Mouse (Mus musculus): Measurements from ENCODE around the gene Syt3.

Syt3 gene

GRCm38 (mm10) chr7:44413307-44413706 is 29.4 kb downstream of the Syt3 start:
- DNase-seq: no peak

- DNase-seq: no peak
Measured at GRCm38 (mm10) chr7:44427666-44428065, 43.8 kb downstream of the Syt3 start.

- peak; percentile 11 to 42 for DNase-seq
Measured at GRCm38 (mm10) chr7:44428171-44428950, 44.5 kb downstream of the Syt3 start.

GRCm38 (mm10) chr7:44428968-44429521 is 45.1 kb downstream of the Syt3 start, which contains the start of gene Lrrc4b:
Gene Lrrc4b, plus strand, starts transcription at chr7:44429018.
- peak; percentile 6 to 27 for DNase-seq

- DNase-seq: no peak
Measured at GRCm38 (mm10) chr7:44429534-44430488, 45.9 kb downstream of the Syt3 start.

- no peak for DNase-seq
Measured at GRCm38 (mm10) chr7:44432550-44432949, 48.6 kb downstream of the Syt3 start.

GRCm38 (mm10) chr7:44433371-44433770 is 49.5 kb downstream of the Syt3 start:
- peak; percentile 18 to 23 for DNase-seq

- DNase-seq: no peak
Measured at GRCm38 (mm10) chr7:44434089-44434488, 50.2 kb downstream of the Syt3 start.

- DNase-seq: no peak
Measured at GRCm38 (mm10) chr7:44435796-44436195, 51.9 kb downstream of the Syt3 start.

- peak in 1 of 2 experiments; percentile 19 for DNase-seq
Measured at GRCm38 (mm10) chr7:44436267-44436666, 52.4 kb downstream of the Syt3 start.

- DNase-seq: no peak
Measured at GRCm38 (mm10) chr7:44437188-44437587, 53.3 kb downstream of the Syt3 start.

GRCm38 (mm10) chr7:44437933-44438332 is 54.0 kb downstream of the Syt3 start:
- no peak for DNase-seq

GRCm38 (mm10) chr7:44439696-44440095 is 55.8 kb downstream of the Syt3 start:
- no peak for DNase-seq

- no peak for DNase-seq
Measured at GRCm38 (mm10) chr7:44440479-44440878, 56.6 kb downstream of the Syt3 start.

- DNase-seq: no peak
Measured at GRCm38 (mm10) chr7:44441180-44441579, 57.3 kb downstream of the Syt3 start.

- peak in 1 of 2 experiments; percentile 47 for DNase-seq
Measured at GRCm38 (mm10) chr7:44441648-44442109, 57.8 kb downstream of the Syt3 start.

GRCm38 (mm10) chr7:44442407-44442821 is 58.5 kb downstream of the Syt3 start:
- DNase-seq: peak in 1 of 2 experiments; percentile 22

- peak in 1 of 2 experiments; percentile 34 for DNase-seq
Measured at GRCm38 (mm10) chr7:44443268-44444173, 59.6 kb downstream of the Syt3 start.

GRCm38 (mm10) chr7:44444886-44445527 is 61.1 kb downstream of the Syt3 start:
- DNase-seq: peak in 1 of 2 experiments; percentile 25

- DNase-seq: no peak
Measured at GRCm38 (mm10) chr7:44445528-44445923, 61.6 kb downstream of the Syt3 start.
